Mouse (Mus musculus) bone marrow, adult 2 months (tissue): Measurements from ENCODE around the gene Snx13. TPM values are rescaled to one million over a fixed set of nuclear protein-coding genes. Genes with fewer than 3 reads are reported as not detected.

Experiments used
- H3K27ac ChIP-seq: fragments of 200-500 bp; 2 replicates; pipeline ENCODE4 v1.5.1; 2012; ENCODE audit warnings: low read depth, mild to moderate bottlenecking, control low read depth, inconsistent platforms, low read length; ENCODE audit not compliant: control insufficient read depth, poor library complexity, insufficient read depth
- H3K4me1 ChIP-seq: fragments of 200-500 bp; 2 replicates; pipeline ENCODE4 v1.6.1; 2011; ENCODE audit warnings: low read length; ENCODE audit not compliant: control insufficient read depth, insufficient read depth
- H3K4me3 ChIP-seq: fragments of 200-500 bp; replicated peaks from 2 replicates; pipeline ENCODE3; 2011; ENCODE audit warnings: mild to moderate bottlenecking, low read depth, low read length, control low read depth; ENCODE audit not compliant: control insufficient read depth
- CTCF ChIP-seq: fragments of 200-500 bp; IDR thresholded peaks from 2 replicates; pipeline ENCODE4 v1.5.1; 2011; ENCODE audit warnings: low read length, control low read depth; ENCODE audit not compliant: control insufficient read depth, insufficient read depth
- POLR2A ChIP-seq: fragments of 200-500 bp; IDR thresholded peaks from 2 replicates; pipeline ENCODE4 v1.6.1; 2011; ENCODE audit warnings: low read depth, mild to moderate bottlenecking, control low read depth, low read length, borderline replicate concordance; ENCODE audit not compliant: control insufficient read depth
- WGBS: fragments of 180-500 bp; shearing (Covaris S2); methylation state at CpG from one replicate; pipeline ENCODE4 v1.1.7; 2018; 5-methylcytosine and 5-hydroxymethylcytosine counted together
- polyA plus RNA-seq: library from polyadenylated mRNA; stranded (reverse); fragments of >200 nt; gene quantifications from 2 replicates; pipeline ENCODE4 v1.2.4, GENCODE M21; 2011; ENCODE audit warnings: low replicate concordance; ENCODE audit not compliant: missing spikeins, insufficient read depth, insufficient read length

The Snx13 gene
- polyA plus RNA-seq, 1 experiment = 9.1 TPM

DNA sequence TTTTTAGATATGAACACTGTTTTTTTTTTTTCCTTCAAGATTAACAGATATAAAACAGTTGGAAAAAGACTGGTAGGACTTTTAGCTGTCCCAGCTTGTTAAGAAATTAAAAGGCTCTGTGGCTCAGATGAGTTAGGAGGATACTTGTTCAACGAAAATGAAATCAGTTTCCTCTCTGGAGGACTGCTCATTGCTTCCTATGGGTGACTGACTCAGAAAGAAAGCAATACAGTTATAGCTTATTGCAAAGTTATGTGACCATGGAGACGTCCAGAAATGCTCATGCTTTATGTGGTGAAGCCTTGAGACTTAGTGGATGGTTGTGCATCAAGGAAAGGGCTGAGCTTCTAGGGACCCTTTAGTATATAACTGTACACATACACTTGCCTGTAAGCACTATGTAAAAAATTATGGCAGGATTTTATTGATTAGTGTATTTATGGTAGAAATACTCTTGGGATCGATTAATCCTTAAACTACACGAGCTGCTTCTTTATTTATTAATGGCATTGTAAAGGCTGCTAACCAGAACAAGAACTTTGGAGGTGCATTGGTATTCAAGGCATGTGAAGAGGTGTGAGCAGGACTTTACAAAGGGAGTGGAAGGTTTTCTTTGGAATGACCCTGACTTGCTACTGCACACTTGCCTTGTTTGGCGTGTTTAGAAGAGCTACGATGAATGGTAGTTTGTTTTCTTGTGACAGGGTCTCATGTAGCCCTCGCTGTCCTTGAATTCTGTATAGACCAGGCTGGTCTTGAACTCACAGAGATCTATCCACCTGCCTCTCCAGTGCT lies 4.2 kb downstream of the Snx13 start:
- H3K4me1 ChIP-seq = no peaks in the 10 kb centered on the region; the same call in 1 of the 2 replicates
- no peak for TF ChIP-seq CTCF
- no peak for TF ChIP-seq POLR2A
- H3K4me3 ChIP-seq = no peak overlapping the region
- 67% methylated on average over 7 of the region's 7 CpGs for WGBS
- H3K27ac ChIP-seq = no peak overlapping the region

DNA sequence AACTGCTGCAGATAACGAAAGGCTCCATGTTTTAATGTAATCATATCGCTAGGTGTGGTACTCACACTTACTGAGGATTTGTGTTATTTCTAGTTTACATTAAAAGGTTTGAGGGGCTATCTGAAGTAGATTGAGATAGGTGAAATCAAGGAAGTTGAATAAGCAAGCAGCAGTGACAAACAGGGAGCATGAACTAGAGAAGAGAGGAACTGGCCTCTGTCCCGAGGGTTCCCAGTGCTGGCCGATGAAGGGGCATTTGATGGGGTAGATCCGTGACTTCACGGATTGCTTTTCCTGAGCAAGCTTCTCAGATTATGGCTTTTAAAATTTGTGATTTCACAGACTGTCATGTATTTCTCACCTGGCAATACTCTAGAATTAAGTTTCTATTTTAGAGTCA lies 7.4 kb downstream of the Snx13 start:
- 49% methylated on average over 6 of the region's 6 CpGs for WGBS

DNA sequence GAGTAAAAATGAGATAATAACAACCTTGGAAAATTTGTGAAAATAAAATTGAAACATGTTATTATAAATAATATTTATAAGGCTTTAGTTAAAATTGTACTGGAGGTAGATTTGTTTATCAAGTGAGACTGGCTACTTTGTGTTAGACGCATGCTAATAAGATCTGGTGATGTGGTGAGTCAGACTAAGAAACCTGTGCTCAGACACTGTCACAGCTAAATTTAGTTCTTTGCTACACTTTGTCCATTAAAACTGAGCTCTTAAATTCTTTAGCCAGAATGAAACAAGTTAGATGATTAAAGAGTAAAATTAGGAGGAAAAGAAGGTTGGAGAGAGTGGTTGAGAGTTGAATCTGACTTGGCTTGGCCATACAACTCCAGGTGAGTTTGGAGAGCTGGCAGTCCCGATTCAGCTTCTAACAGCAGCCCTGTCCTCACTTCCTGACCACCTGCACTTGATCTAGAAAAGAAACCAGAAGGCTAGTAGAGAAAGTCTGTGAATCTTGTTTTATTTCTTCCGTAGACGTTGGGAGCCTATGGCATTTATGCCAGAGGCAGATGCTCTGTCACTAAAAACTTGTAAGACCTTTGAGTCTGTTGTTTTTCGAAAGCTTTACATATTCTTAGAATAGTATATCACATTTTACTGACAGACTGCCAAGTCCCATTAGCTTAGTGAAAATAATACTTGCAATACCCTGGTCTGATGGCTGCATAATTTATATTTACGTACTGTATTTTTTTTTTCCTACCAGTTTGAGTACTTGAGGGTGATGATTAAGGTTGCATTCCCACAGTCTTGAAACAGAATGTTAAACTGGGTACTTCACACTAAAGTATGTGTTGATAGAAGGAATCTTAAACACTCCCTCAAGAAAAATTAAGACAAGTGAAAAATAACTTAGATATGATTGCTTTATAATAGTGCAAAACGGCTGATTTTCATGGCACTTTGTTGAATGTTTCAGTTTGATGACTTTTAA lies 8.4 kb downstream of the Snx13 start:
- TF ChIP-seq POLR2A (no peak), CTCF (no peak)
- H3K27ac ChIP-seq = no peak overlapping the region
- WGBS = 61% methylated on average over 7 of the region's 7 CpGs
- H3K4me3 ChIP-seq = no peak overlapping the region
- H3K4me1 ChIP-seq = no peaks in the 10 kb centered on the region; the same call in 1 of the 2 replicates

More for the DNA sequence above, 7.4 kb downstream of the Snx13 start:
- TF ChIP-seq CTCF (no peak), POLR2A (no peak)
- Histone ChIP-seq H3K27ac (no peak overlapping the region), H3K4me3 (no peak overlapping the region), H3K4me1 (no peaks in the 10 kb centered on the region; the same call in 1 of the 2 replicates)

DNA sequence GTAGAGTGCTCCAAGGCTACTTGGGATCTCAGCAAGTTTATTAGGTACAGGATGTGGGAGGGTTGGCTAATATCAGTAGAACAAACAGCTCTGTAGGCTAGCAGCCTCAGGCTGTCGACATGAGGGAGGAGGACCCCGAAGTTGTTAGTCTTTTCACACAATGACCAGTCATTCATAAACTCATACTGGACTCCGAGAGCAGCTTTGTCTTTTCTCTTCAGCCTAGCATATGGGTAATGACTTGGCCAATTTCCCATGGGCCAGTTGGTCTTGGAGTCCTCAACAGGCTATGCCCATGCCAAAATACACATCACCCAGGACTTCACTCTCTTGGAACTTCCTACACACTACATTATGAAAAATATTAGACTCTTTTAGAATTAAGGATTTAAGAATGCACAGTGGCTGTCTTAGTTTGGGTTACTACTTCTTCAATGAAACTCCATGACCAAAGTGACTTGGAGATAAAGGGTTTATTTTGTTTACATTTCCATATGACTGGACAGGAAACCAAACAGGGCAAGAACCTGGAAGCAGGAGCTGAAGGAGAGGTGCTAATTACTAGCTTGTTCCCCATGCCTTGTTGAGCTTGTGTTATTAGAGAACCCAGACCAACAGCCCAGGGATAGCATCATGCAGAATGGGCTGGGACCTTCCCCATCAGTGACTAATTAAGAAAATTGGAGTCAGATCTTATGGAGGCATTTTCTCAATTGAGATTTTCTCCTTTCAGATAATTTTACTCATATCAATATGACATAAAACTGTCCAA lies 16.9 kb downstream of the Snx13 start:
- no peak overlapping the region for H3K27ac ChIP-seq
- no peak overlapping the region for H3K4me3 ChIP-seq
- TF ChIP-seq CTCF (no peak), POLR2A (no peak)
- 68% methylated on average over 3 of the region's 3 CpGs for WGBS
- peaks cover 2% of the 10 kb centered on the region; the same call in 1 of the 2 replicates for H3K4me1 ChIP-seq

DNA sequence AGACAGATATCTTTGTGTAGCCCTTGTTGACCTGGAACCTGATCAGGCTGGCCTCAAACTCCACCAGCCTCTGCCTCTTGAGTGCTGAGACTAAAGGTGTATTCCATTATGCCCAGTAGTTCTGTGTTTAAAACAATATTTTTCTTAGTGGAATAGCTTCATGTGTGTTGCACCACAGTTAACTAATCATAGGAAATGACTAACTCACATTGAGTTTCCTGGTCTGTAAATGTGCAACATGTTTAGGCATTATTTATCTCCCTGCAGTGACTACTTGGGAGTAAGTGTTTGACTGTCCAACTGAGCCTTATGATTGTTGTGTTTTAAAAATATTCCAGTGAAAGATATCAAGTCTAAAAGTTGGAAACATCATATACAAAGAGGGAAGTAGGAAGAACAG lies 20.6 kb downstream of the Snx13 start:
- Histone ChIP-seq H3K27ac (no peak overlapping the region), H3K4me1 (peaks cover 2% of the 10 kb centered on the region; the same call in 1 of the 2 replicates), H3K4me3 (no peak overlapping the region)
- TF ChIP-seq CTCF (no peak), POLR2A (no peak)

DNA sequence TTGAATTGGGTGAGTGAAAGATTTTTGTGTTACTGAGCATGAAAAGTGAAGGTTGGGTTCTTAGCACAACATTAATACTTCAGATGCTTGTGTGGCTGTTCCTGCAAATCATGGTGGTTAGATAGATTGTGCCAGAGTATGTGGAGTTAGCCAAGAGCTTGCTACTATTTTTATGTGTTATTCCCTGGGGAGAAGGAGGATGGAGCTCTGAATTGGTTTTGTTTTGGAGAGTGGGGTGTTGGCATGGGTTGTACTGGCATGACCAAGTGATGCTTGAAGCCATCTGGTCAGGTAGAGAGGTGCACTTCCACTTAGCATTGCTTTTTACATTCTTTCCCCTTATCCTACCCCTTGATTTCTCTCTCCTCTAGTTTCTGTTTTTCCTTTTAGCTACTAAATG lies 24.4 kb downstream of the Snx13 start:
- no peak for TF ChIP-seq POLR2A
- TF ChIP-seq CTCF = no peak

DNA sequence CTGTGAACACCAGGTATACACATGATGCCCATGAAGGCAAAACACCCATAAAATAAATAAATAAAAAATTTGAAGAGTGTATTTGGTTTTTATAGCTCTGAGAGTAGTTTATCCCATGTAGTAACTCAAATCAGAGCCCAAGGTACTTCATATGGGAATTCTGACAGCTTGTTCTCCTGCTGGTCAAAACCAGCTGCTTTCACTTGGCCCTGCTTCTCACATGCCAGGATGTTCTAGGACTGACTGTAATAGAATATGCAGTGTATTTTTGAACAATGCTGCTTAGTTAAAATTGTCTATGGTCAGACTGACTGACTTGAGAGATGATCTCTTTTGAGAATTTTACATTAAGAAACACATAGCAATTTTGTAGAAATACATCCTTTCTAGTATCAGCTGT lies 25.2 kb downstream of the Snx13 start:
- TF ChIP-seq POLR2A (no peak), CTCF (no peak)
- Histone ChIP-seq H3K27ac (no peak overlapping the region), H3K4me1 (no peaks in the 10 kb centered on the region; the same call in 1 of the 2 replicates), H3K4me3 (no peak overlapping the region)

More for the DNA sequence above, 24.4 kb downstream of the Snx13 start:
- Histone ChIP-seq H3K27ac (no peak overlapping the region), H3K4me1 (peaks cover 2% of the 10 kb centered on the region; the same call in 1 of the 2 replicates), H3K4me3 (no peak overlapping the region)
